Mouse (Mus musculus) heart, adult 18-20 months (tissue): ENCODE data around the gene Ramp2. TPM values are rescaled to one million over a fixed set of nuclear protein-coding genes. Genes with fewer than 3 reads are reported as not detected.

Experiments used
- DNase-seq, 2 experiments: peaks; one replicate each; pipeline ENCODE4 v3.0.0; 2021 to 2022; ENCODE audit warnings: mixed read lengths in 1 of 2
- total RNA-seq, 2 experiments: library from RNA; stranded (reverse); gene quantifications; 2 replicates each; pipeline ENCODE4 v1.2.3; 2021

Gene Ramp2
- total RNA-seq, 2 experiments from 2014 or later = 74.7 to 100 TPM

DNA sequence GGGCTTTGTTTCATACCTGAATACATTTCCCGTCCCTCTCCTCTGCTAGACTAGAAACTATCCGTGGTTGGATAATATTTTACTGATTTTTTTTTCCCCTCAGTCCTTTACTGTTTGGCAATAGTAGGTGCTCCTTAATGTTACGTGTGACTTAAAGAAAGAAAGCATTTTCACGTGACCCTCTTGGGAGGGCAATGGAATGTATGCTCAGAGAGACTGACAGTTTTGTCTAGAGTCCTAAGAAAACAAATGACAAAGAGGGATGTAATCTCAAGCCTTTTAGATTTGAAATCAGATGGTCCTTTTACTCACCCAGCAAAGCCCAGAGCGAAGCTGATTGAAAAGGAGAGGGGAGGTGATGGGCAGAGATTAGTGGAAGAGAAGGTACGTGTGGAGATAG is 20.1 kb downstream of the Ramp2 start:
- no peak for DNase-seq

DNA sequence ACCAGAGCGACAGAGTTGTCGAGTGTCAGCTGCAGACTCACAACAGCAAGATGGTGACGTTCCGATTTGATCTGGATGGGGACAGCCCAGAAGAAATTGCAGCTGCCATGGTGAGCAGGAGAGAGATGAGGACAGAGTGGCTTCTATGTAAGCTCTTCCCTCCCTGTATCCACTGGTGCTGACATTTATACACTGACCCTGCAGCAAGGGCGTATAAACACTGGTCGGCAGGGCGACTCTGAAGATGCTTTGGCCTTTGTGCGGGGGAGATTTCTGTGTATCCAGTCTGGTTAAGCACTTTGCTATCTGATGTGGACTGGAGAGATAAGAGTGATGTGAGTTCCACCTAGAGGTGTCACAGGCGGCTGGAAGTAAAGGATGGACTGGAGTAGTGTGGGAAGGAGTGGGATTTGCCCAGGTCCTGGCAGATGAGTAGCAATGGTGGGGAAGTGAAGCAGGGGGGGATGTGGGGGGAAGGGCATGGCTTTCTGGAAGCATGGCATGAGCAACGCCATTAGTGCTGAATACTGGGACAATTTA is 23.8 kb downstream of the Ramp2 start:
- DNase-seq = no peak

DNA sequence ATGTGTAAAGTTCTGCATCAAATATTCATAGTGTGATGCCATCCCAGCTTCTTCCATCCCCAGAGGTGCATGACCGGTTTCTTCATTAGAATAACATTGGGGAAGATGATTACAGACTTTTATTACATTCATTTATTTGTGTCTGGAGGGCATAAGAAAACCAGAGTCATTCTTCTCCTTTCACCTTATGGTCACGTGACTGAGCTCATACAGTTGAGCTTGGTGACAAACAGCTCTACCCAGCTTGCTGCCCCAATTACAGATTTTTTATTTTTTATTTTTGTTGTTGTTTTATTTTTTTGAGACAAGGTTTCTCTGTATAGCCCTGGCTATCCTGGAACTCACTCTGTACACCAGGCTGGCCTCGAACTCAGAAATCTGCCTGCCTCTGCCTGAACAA is 26.6 kb downstream of the Ramp2 start:
- DNase-seq = no peak

- no peak for DNase-seq
These were observed 29.5 kb downstream of the Ramp2 start for GRCm38 (mm10) chr11:101275309-101275708.

GRCm38 (mm10) chr11:101276319-101277070 is 30.7 kb downstream of the Ramp2 start:
- DNase-seq = no peak

GRCm38 (mm10) chr11:101277381-101278222 is 31.8 kb downstream of the Ramp2 start:
- DNase-seq = no peak

GRCm38 (mm10) chr11:101278223-101279192 is 32.7 kb downstream of the Ramp2 start, which contains the start of the genes Cntd1 and Coa3:
Cntd1 (plus strand) TSS chr11:101279012.
Coa3 (minus strand) TSS chr11:101279114.
- DNase-seq = peak; percentile 92 to 93

GRCm38 (mm10) chr11:101279193-101279569 is 33.4 kb downstream of the Ramp2 start:
- DNase-seq = no peak

DNA sequence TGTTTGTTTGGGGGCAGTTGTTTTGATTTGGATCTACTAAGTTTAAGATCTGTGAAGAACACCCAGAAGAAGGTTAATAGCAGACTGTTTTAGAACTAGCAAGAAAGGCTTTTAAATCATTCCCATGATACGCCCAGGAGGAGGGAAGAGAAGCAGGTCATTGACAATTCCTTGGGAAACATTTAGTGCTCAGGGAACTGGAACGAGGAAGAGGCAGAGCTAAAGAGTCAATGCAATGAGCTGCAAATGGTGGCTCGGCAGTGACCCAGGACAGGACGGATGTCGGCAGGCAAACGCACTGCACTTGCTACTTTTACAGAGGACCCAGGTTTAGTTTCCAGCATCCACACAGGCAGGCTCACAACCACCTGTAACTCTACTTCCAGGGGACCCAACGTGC is 35.0 kb downstream of the Ramp2 start:
- no peak for DNase-seq

DNA sequence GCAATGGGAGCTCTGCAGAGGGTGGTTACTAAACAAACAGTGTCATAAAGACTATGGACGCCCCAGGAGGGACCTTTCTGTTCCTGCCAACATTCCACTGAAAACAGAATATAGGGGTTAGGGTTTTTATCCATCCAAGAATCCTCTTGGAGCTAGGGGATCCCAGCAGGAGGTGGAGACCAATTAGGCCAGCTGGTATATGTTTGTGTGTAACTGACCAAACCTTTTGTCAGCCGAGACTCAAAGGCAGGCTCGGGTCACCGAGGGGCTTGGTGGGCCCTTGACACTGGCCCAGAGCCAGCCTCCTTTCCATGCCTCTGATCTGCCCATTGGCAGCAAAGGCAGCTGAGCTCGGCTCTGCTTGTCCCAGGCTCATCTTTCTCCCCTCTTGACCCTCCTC is 37.1 kb downstream of the Ramp2 start:
- DNase-seq = no peak

DNA sequence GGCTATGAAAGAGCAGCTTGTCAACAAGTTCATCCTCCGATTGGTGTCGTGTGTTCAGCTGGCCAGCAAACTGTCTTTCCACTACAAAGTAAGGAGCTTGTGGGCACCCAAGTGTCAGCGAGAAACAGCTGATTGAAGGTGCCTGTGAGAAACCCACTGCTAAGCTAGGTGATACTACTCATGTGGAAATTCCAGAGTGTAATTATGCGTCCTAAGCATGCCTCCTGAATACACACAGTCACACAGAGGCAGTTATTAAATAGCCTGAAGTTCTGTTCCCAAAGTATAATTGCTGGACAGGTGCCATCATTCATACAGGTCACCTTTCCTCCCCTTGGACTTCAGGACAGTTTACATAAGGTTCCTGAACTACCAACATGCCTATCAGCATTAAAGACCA is 38.0 kb downstream of the Ramp2 start:
- DNase-seq = no peak

GRCm38 (mm10) chr11:101287306-101287705 is 41.5 kb downstream of the Ramp2 start:
- DNase-seq = peak; percentile 34 to 63

DNA sequence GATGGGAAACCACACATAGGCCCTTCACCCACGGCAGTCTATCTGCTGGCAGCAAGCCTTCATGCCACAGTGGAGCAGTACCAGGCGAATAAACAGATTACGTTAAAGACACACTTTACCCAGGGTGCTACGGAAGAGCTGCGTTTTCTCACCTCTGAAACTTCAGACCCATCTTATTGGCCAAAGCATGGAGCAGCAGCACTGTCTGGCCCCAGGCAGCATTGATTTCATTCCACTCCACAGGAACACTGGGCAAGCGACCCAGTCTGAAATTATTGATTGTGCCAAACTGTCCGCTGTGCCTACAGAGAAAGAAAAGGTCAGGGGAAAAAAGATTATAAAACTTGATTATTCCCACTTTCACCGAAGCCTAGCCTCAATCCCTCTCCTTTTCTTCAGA is 45.4 kb downstream of the Ramp2 start:
- no peak for DNase-seq

DNA sequence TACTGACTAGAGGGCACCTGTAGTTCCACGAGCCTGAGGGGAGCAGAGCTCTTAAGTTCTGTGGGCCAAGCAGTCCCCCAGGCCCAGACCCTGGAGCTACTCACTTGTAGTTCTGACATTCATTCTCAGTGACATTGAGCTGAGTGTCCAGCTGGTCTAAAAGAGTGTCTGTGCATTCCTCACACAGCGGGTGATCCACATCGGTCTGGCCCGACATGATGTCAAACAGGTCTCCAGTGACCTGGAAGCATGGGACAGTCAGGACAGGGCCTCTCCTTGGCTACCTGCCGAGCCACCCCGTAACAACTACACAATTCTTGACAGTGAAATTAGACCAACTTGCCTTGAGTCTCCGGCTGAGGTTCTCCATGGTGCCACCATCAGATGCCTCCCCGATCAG is 49.4 kb downstream of the Ramp2 start:
- DNase-seq = no peak

GRCm38 (mm10) chr11:101300881-101301280 is 55.1 kb downstream of the Ramp2 start:
- no peak for DNase-seq

- DNase-seq = no peak
These were observed 55.6 kb downstream of the Ramp2 start for GRCm38 (mm10) chr11:101301299-101302003.

DNA sequence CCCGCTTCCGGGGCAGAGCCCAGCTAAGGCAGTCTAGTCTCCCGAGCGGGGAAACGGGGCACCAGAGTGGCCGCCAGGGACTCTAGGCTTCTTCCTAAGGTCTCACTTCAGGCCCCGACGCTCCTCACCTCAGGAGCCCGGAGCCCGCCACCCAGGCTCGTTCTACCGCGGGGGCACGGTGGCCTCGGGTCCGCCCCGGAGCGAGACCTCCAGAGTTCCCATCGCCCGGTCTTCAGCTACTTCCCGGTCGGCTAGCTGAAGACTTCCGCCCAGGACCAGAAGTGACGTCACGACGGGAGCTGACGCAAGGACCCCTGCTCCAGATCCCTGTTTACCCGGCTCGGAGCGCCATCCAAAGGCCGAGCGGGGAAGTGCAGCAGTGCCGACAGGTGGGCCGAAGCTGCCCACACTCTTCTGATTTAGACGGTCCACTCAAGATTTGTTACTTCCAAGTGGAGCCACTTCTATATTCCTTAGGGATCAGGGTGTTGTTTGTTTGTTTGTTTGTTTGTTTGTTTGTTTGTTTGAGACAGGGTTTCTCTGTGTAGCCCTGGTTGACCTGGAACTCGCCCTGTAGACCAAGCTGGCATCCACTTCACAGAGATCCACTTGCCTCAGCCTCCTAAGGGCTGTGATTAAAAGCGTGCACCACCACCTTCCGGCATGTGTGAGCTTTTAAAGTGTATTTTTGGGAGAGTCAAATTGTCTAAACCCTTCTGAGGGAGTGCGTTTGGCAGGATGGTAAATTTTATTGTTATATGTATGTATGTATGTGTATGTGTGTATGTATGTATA is 56.4 kb downstream of the Ramp2 start, which contains the start of gene Becn1:
Gene Becn1 (minus strand): TSS at position 283 of the 795 bp plus-strand sequence.
- peak; percentile 96 to 99 for DNase-seq

- DNase-seq = no peak
These were observed 61.9 kb downstream of the Ramp2 start for GRCm38 (mm10) chr11:101307744-101308143.
